Mouse (Mus musculus) ES-E14 (cell line): ENCODE measurements around the gene Trp53bp1.

Experiments
- CHD2 ChIP-seq: IDR thresholded peaks from 2 replicates; pipeline ENCODE4 v1.6.1; 2014; ENCODE audit warnings: mild to moderate bottlenecking, low read depth, low read length, inconsistent platforms
- HCFC1 ChIP-seq: IDR thresholded peaks from 2 replicates; pipeline ENCODE4 v1.6.1; 2012; ENCODE audit warnings: low read length, inconsistent platforms, borderline replicate concordance; ENCODE audit not compliant: insufficient read depth
- ZC3H11A ChIP-seq: IDR thresholded peaks from 2 replicates; pipeline ENCODE4 v1.6.1; 2012; ENCODE audit warnings: low read depth, mild to moderate bottlenecking, inconsistent platforms, low read length, borderline replicate concordance

GRCm38 (mm10) chr2:121271928-121272516 lies 815 bp upstream of the Trp53bp1 start:
- TF ChIP-seq CHD2 (no peak), HCFC1 (no peak), ZC3H11A (no peak)
